Mouse (Mus musculus) G1E (cell line): Measurements from ENCODE around the gene Oprd1. TPM values are rescaled to one million over a fixed set of nuclear protein-coding genes. Genes with fewer than 3 reads are reported as not detected.

Source experiments
- ATAC-seq: 2 replicates; pipeline ENCODE4 v1.8.0; 2016; ENCODE audit warnings: mild to moderate bottlenecking; ENCODE audit not compliant: insufficient number of reproducible peaks, poor library complexity, low FRiP score, severe bottlenecking; ENCODE audit errors: extremely low read depth
- DNase-seq: peaks from one replicate; pipeline ENCODE4 v3.0.0; 2012; ENCODE audit warnings: low spot score
- H3K27me3 ChIP-seq: 2 replicates; pipeline ENCODE4 v1.6.1; 2012; ENCODE audit warnings: mild to moderate bottlenecking, low read length, inconsistent platforms; ENCODE audit not compliant: insufficient read depth
- H3K36me3 ChIP-seq: replicated peaks from 2 replicates; pipeline ENCODE3; 2012; ENCODE audit warnings: mild to moderate bottlenecking, inconsistent platforms
- H3K4me1 ChIP-seq: 2 replicates; pipeline ENCODE4 v1.6.1; 2012; ENCODE audit warnings: low read depth, low read length, inconsistent platforms, mixed read lengths; ENCODE audit not compliant: insufficient read depth
- H3K4me3 ChIP-seq: 2 replicates; pipeline ENCODE4 v1.5.1; 2012; ENCODE audit warnings: low read depth, mild to moderate bottlenecking, inconsistent platforms, low read length, moderate library complexity, mixed read lengths
- H3K9me3 ChIP-seq: replicated peaks from 2 replicates; pipeline ENCODE4 v1.6.1; 2012; ENCODE audit warnings: inconsistent platforms
- CTCF ChIP-seq: IDR thresholded peaks from 2 replicates; pipeline ENCODE4 v1.5.1; 2012; ENCODE audit warnings: low read depth, low read length, inconsistent platforms, mixed read lengths
- GATA1 ChIP-seq: IDR thresholded peaks from 2 replicates; pipeline ENCODE4 v1.6.1; 2012; ENCODE audit warnings: borderline replicate concordance, low read length, inconsistent platforms, mixed read lengths
- GATA2 ChIP-seq: IDR thresholded peaks from 2 replicates; pipeline ENCODE4 v1.6.1; 2012; ENCODE audit warnings: low read depth, low read length, inconsistent platforms, borderline replicate concordance
- POLR2AphosphoS5 ChIP-seq: IDR thresholded peaks from 2 replicates; pipeline ENCODE4 v1.6.1; 2012; ENCODE audit warnings: low read depth, low read length, inconsistent platforms; ENCODE audit not compliant: insufficient replicate concordance
- TAL1 ChIP-seq: conservative IDR thresholded peaks from 2 replicates; pipeline ENCODE4 v1.6.1; 2012; ENCODE audit warnings: low read depth, low read length, inconsistent platforms, mixed read lengths
- polyA plus RNA-seq: library from polyadenylated mRNA; stranded (reverse); fragments of >175 nt; gene quantifications from 2 replicates; pipeline ENCODE4 v1.2.3, GENCODE M21; 2012
- total RNA-seq, 2 experiments: library from RNA; stranded (forward) in 1 of 2; stranded (reverse) in 1 of 2; fragments of 200-1000 nt in 1 of 2; fragments of >200 nt in 1 of 2; fragmentation: Nextera tagmentation in 1 of 2; gene quantifications; 2 replicates each; pipeline ENCODE4 v1.2.3; 2014 to 2017

The Oprd1 gene
- total and polyA plus RNA-seq, 3 experiments: 0.16 TPM; not detected in 2

GRCm38 (mm10) chr4:132178630-132179059, 34.4 kb upstream of the Oprd1 start:
- H3K27me3 ChIP-seq: peaks cover 14% of the 10 kb centered on the region
- TF ChIP-seq CTCF: peak; percentile 82
- TF ChIP-seq TAL1: no peak
- TF ChIP-seq GATA2: no peak
- no peak for TF ChIP-seq POLR2AphosphoS5
- no peak for TF ChIP-seq GATA1
- H3K9me3 ChIP-seq: no peaks in the 10 kb centered on the region
- H3K4me3 ChIP-seq: no peak overlapping the region
- ATAC-seq: no peak
- peak; percentile 22 for DNase-seq
- H3K4me1 ChIP-seq: no peaks in the 10 kb centered on the region; the same call in 1 of the 2 replicates
- peaks cover 45% of the 10 kb centered on the region for H3K36me3 ChIP-seq

GRCm38 (mm10) chr4:132176474-132176873, 32.2 kb upstream of the Oprd1 start:
- Histone ChIP-seq H3K27me3 (peaks cover 32% of the 10 kb centered on the region), H3K9me3 (no peaks in the 10 kb centered on the region), H3K4me1 (no peaks in the 10 kb centered on the region; the same call in 1 of the 2 replicates), H3K36me3 (peaks cover 24% of the 10 kb centered on the region), H3K4me3 (no peak overlapping the region)
- DNase-seq: no peak
- ATAC-seq: no peak
- TF ChIP-seq POLR2AphosphoS5: no peak

- H3K36me3 ChIP-seq: no peaks in the 10 kb centered on the region
- no peaks in the 10 kb centered on the region for H3K9me3 ChIP-seq
- ATAC-seq (no peak), DNase-seq (no peak)
- H3K4me1 ChIP-seq: no peaks in the 10 kb centered on the region
- TF ChIP-seq TAL1: no peak
- TF ChIP-seq POLR2AphosphoS5: no peak
- no peak for TF ChIP-seq GATA2
- TF ChIP-seq CTCF: no peak
- no peak for TF ChIP-seq GATA1
- H3K4me3 ChIP-seq: no peak overlapping the region
- peaks cover 56% of the 10 kb centered on the region for H3K27me3 ChIP-seq
Observed at GRCm38 (mm10) chr4:132170891-132171290, 26.6 kb upstream of the Oprd1 start.

DNA sequence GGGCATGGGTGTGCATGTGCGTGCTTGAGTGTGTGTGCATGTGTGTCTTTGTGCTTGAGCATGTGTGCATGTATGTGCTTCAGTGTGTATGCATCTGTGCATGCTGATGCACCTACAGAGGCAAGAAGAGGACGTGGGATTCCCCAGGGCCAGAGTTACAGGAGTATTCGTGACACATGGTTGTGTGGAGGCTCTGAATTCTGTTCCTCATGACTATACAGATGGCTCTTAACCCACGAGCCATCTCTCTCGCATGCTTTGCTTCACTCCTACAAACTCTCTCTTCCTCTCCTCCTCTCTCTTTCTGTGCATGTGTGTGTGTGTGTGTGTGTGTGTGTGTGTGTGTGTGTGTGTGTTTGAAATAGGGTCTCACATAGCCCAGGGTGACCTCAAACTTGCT, 25.5 kb upstream of the Oprd1 start:
- Histone ChIP-seq H3K4me1 (no peaks in the 10 kb centered on the region), H3K36me3 (no peaks in the 10 kb centered on the region), H3K9me3 (no peaks in the 10 kb centered on the region), H3K27me3 (peaks cover 65% of the 10 kb centered on the region), H3K4me3 (no peak overlapping the region)
- DNase-seq (no peak), ATAC-seq (no peak)
- TF ChIP-seq GATA1 (no peak), TAL1 (no peak), CTCF (no peak), GATA2 (no peak), POLR2AphosphoS5 (no peak)

DNA sequence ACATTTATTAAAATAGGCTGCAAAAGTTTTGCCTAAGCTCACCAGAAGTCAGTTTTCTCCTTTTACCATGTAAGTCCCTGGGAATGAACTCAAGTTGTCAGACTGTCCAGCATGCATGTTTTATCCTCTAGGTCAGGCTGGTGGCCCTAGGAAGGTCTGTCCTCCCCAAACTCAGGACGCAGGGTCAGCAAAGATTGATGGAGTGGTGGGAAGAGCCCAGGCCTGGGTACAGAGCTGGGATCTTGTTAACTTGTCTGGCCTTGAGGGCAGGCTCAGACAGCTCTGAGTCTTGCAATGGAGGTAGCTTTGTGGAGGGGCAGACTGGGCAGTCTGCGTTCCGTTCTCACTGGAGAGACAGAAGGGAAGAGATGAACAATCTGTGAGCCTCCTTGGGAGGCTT, 25.0 kb upstream of the Oprd1 start:
- no peak for TF ChIP-seq GATA2
- TF ChIP-seq TAL1: no peak
- no peak for TF ChIP-seq GATA1
- no peak for TF ChIP-seq POLR2AphosphoS5
- no peak for TF ChIP-seq CTCF
- Histone ChIP-seq H3K27me3 (peaks cover 66% of the 10 kb centered on the region), H3K9me3 (no peaks in the 10 kb centered on the region)

DNA sequence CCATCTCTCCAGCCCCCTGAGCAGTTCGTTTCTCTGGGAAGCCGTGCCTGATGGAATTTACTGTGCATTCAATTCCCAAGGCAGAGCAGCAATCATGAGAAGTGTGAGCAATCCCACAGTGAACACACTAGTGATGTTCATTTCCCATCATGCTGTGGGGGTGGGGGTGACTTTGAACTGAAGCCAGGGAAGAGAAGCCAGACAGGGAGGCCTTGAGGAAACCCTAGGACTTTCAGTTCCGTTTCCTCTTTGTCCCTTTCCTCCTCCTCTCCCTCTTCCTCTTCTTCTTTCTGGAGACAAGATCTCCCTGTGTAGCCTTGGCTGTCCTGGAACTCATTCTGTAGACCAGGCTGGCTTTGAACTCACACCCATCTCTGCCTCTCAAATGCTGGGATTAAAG, 23.1 kb upstream of the Oprd1 start:
- Histone ChIP-seq H3K27me3 (peaks cover 48% of the 10 kb centered on the region), H3K36me3 (no peaks in the 10 kb centered on the region), H3K4me3 (no peak overlapping the region), H3K4me1 (no peaks in the 10 kb centered on the region), H3K9me3 (no peaks in the 10 kb centered on the region)
- no peak for TF ChIP-seq TAL1
- no peak for TF ChIP-seq POLR2AphosphoS5
- no peak for TF ChIP-seq GATA2
- ATAC-seq: no peak
- DNase-seq: no peak

More for the DNA sequence above, 25.0 kb upstream of the Oprd1 start:
- Histone ChIP-seq H3K4me1 (no peaks in the 10 kb centered on the region), H3K36me3 (no peaks in the 10 kb centered on the region), H3K4me3 (no peak overlapping the region)
- DNase-seq: no peak
- ATAC-seq: no peak
